Mouse (Mus musculus) adrenal gland, postnatal 25 days (tissue): ENCODE measurements at regions not wholly inside any gene's neighbourhood (a gene's known extent, or its start where the extent isn't known, plus 50 kb on each side); places are given as distances from the start of the nearest gene placed in this dataset.

Experiments
- DNase-seq: peaks from one replicate; pipeline ENCODE4 v3.0.0; 2021; ENCODE audit warnings: mixed read lengths

GRCm38 (mm10) chr13:53584504-53585130, 111.7 kb upstream of the Msx2 start:
- peak; percentile 4 for DNase-seq

GRCm38 (mm10) chr13:53553876-53554577, 81.2 kb upstream of the Msx2 start:
- no peak for DNase-seq

DNA sequence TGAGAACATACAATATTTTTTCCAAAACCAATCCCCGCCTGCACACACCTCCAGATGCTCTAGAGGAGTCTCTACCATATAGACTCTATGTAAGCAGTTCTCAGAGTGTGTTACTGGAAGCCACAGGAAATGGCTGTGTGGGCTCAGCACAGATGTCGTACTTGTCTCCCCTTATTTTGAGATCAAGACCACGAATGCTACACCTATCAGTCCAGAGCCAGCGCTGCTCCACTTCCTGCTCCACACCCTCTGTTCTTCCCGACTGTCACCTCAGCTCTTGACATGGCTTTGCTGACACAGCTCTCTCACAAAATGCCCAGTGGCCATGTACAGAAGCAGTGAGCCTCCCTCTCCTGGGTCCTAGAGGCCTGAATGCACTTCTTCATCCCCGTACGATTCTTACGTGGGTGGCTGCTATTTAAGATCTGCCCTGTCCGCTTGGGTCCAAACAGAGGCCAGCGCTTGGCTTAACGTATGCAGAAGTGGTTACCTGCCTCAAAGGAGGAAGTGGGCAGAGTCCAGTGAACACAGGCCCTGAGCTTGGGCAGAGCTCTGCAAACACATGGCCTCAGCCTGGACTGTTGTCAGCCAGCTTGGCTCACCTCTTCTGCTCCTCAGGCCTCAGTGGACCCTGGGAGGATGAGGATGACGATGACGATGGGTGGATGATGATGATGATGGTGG, 80.5 kb upstream of the Msx2 start:
- DNase-seq = no peak

- DNase-seq = peak; percentile 34
Measured at GRCm38 (mm10) chr13:53548396-53548795, 75.5 kb upstream of the Msx2 start.

DNA sequence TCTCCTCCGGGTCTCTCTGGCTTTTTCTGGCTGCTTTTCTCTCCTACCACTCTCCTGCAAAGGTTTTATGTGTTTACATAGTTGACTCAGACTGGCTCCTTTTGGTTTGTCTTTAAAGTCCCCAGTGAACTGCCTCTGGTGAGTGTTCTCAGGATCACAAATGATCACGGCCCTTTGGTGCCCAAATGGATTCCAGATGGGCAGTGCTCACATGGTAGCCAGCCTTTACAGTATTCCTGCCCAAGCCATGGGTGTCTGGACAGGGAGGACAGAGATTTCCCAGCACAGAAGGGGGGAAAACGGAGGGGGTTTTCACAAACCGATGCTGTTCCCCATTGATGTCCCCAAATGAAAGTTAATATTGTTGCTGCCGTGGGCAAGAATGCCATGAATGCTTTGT, 70.4 kb upstream of the Msx2 start:
- no peak for DNase-seq

- no peak for DNase-seq
Measured at GRCm38 (mm10) chr13:53539797-53540196, 66.9 kb upstream of the Msx2 start.

GRCm38 (mm10) chr13:53537937-53538336, 65.1 kb upstream of the Msx2 start:
- no peak for DNase-seq

DNA sequence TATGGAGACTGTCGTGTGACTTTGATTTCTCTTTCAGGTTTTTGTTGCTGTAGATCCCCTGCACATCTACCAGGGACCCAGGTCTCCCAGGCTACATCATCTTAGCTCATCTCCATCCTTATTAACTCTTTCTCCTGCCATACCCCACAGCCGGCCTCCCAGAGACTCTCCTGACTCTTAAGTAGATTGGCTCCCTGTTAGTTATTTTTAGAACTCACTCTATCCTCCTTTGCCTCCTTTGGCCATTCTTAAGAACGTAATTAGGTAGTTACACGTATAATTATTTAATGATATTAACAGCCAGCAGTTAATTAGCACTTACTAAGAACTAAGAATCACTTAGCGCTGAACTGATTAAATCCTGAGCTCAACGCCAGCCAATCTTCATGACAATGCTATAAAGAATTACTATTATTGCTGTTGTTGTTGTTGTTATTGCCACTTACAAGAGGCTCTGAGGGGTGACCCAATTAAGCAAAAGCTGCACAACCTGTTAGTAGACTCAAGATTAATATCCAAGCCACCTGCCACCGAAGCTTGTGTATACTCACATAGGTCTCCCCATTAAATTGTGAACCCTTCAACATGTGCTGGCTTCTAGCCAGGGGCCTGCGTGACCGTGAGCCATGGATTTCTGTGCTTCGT, 63.0 kb upstream of the Msx2 start:
- DNase-seq = no peak

GRCm38 (mm10) chr13:53533738-53534137, 60.9 kb upstream of the Msx2 start:
- DNase-seq = no peak

DNA sequence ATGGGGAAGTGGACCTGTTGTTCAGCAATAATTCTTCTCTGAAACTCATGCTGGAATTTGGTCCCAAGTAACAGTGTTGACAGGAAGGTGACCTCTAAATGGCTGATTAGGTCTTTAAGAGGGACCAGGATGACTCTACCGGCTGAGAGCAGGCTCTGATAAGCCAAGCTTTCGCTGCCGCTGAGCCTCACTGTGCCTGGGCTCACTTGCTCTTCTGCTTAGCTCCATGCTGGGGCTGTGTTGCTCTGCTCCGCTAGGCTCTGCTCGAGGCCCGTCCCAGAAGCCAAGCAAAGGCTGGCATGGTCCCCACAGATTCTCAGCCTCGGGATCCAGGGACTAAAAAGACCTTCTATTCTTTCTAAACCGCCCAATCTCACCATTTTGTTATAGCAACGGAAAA, 54.0 kb upstream of the Msx2 start:
- no peak for DNase-seq

DNA sequence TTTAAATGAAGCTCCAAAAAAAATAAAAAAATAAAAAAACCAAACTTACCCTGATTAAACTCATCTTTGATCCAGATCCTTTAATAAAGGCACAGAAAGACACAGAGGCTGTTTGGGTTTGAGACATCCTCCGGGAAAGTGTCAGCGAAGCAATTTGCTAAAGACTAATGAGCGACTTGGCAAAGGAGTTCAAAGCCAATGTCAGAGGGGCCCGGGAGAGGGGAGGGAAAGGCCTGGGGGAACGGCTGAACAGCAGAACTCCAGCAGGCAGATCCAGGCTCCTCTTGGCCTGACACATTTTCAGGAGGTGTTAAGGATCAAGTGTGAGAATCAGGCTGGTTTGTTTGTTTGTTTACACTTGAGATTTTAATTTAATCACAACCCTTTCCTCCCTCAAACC, 49.9 kb upstream of the Msx2 start:
- no peak for DNase-seq
